Mouse (Mus musculus): Measurements from ENCODE around the gene Slc5a8. TPM values are rescaled to one million over a fixed set of nuclear protein-coding genes. Genes with fewer than 3 reads are reported as not detected.

The Slc5a8 gene
- not detected in 4 replicates for total RNA-seq (2023)

DNA sequence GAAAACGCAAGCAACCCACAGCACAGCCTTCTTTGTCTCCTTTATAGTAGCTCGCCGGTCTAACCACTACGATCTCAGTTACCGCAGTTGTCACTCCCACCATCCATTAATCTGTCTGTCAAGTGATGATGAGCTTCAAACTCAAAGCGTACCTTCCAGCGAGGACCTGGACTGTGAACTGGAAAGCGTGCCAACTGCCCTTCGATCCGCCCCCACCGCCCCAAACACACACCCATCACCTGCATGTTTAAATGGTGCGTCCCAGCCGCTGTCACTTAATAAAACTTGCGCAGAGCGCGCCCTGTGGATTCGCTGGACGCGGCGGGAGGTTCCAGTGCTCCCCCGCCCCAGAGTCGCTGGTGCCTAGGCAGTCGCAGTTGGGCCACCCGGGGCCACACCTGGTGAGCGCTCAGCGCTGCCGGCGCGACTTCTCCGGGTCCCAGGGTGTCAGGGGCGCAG, at the start of gene Slc5a8:
Slc5a8 (plus strand) TSS at position 361 of the 459 bp plus-strand sequence.

Other genes starting within 250 kb of the Slc5a8 start
- 11.0 to 15.3 TPM (median 13.4 TPM) in 4 replicates for gene Spic, start 201.0 kb upstream of the Slc5a8 start, total RNA-seq (2023)
- 36.5 to 38.7 TPM (median 36.8 TPM) in 4 replicates for gene Arl1, start 155.1 kb upstream of the Slc5a8 start, total RNA-seq (2023)
- gene Utp20, start 59.2 kb upstream of the Slc5a8 start, total RNA-seq (2023) = 44.3 to 58.9 TPM (median 55.1 TPM) in 4 replicates